Mouse (Mus musculus) embryonic facial prominence, embryonic 14.5 days (tissue): ENCODE measurements around the gene Meis2. TPM values are rescaled to one million over a fixed set of nuclear protein-coding genes. Genes with fewer than 3 reads are reported as not detected.

Source experiments
- ATAC-seq: fragments of 200-750 bp; cut with Nextera tagmentation; 2 replicates; pipeline ENCODE4 v1.8.0; 2017; ENCODE audit warnings: low read depth, moderate number of reproducible peaks, moderate TSS enrichment
- DNase-seq: peaks from one replicate; pipeline ENCODE4 v3.0.0-alpha.2; 2015; ENCODE audit warnings: low spot score
- H3K27ac ChIP-seq: fragments of 300-500 bp; sonication (generic); replicated peaks from 2 replicates; pipeline ENCODE4 v1.5.1; 2014; ENCODE audit warnings: low read depth, mild to moderate bottlenecking, low read length, moderate library complexity
- H3K27me3 ChIP-seq: fragments of 300-500 bp; sonication (generic); replicated peaks from 2 replicates; pipeline ENCODE4 v1.6.1; 2014; ENCODE audit warnings: low read length; ENCODE audit not compliant: control insufficient read depth, insufficient read depth
- H3K36me3 ChIP-seq: fragments of 300-500 bp; sonication (generic); 2 replicates; pipeline ENCODE4 v1.6.1; 2014; ENCODE audit warnings: low read length, mixed read lengths; ENCODE audit not compliant: control insufficient read depth, insufficient read depth
- H3K4me1 ChIP-seq: fragments of 300-500 bp; sonication (generic); 2 replicates; pipeline ENCODE4 v1.6.1; 2014; ENCODE audit warnings: antibody characterized with exemption, low read length; ENCODE audit not compliant: control insufficient read depth, insufficient read depth
- H3K4me2 ChIP-seq: fragments of 300-500 bp; sonication (generic); 2 replicates; pipeline ENCODE4 v1.6.1; 2014; ENCODE audit warnings: low read depth, mild to moderate bottlenecking, low read length, moderate library complexity, mixed read lengths
- H3K4me3 ChIP-seq: fragments of 300-500 bp; sonication (generic); 2 replicates; pipeline ENCODE4 v1.5.1; 2014; ENCODE audit warnings: low read depth, mild to moderate bottlenecking, low read length
- H3K9ac ChIP-seq: fragments of 300-500 bp; sonication (generic); 2 replicates; pipeline ENCODE4 v1.6.1; 2014; ENCODE audit warnings: low read depth, mild to moderate bottlenecking, low read length, moderate library complexity, mixed read lengths
- H3K9me3 ChIP-seq: fragments of 300-500 bp; sonication (generic); 2 replicates; pipeline ENCODE4 v1.6.1; 2016; ENCODE audit warnings: low read length; ENCODE audit not compliant: control insufficient read depth
- WGBS: fragments of 180-500 bp; shearing (Covaris S2); extraction: QIAGEN DNeasy Blood & Tissue Kit; methylation state at CpG from one replicate; pipeline ENCODE4 v1.1.7; 2014; 5-methylcytosine and 5-hydroxymethylcytosine counted together
- polyA plus RNA-seq: library from polyadenylated mRNA; unstranded; fragments of >200 nt; fragmentation: Nextera tagmentation; extraction: Ambion mirVana; gene quantifications from 2 replicates; pipeline ENCODE4 v1.2.1, GENCODE M21; 2014

Meis2 gene
- polyA plus RNA-seq, 1 experiment from 2014 or later: 30.4 TPM

GRCm38 (mm10) chr2:116018781-116019465, 46.7 kb downstream of the Meis2 start:
- no peaks in the 10 kb centered on the region for H3K27me3 ChIP-seq
- DNase-seq (peak; percentile 22), ATAC-seq (no peak)
- whole genome bisulfite sequencing: 52% methylated on average over 10 of the region's 10 CpGs
- no peak overlapping the region for H3K9ac ChIP-seq
- no peak overlapping the region for H3K4me2 ChIP-seq
- H3K36me3 ChIP-seq: no peaks in the 10 kb centered on the region
- peaks cover 21% of the 10 kb centered on the region for H3K4me1 ChIP-seq
- no peak overlapping the region for H3K4me3 ChIP-seq
- no peak overlapping the region for H3K27ac ChIP-seq
- no peaks in the 10 kb centered on the region for H3K9me3 ChIP-seq

DNA sequence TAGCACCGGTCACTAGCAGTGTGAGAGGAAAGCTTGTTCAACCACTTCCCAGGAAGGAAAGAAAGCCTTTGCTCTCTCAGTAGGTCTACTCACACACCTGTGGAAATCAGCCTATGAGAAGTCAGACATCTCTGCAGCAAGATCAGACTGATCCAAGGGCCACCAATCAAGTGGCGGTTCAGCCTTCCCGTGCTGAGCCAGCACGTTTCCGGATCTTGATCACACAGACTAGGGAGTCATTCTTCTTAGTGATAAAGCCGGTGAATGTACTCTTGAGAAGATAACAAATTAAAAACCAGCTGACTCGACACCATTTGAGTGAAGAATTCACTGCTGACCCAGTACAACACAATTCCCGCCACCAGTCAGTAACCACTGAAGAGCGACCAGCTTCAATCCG, 50.1 kb downstream of the Meis2 start:
- no peak overlapping the region for H3K4me3 ChIP-seq
- H3K36me3 ChIP-seq: 0 out of 2 replicates have a peak, but pooled peaks cover 3% of the 10 kb centered on the region
- 86% methylated on average over 10 of the region's 10 CpGs for WGBS
- no peaks in the 10 kb centered on the region for H3K9me3 ChIP-seq
- no peak overlapping the region for H3K9ac ChIP-seq
- no peaks in the 10 kb centered on the region for H3K27me3 ChIP-seq
- H3K27ac ChIP-seq: no peak overlapping the region
- peaks cover 12% of the 10 kb centered on the region for H3K4me1 ChIP-seq
- DNase-seq (no peak), ATAC-seq (no peak)
- H3K4me2 ChIP-seq: no peak overlapping the region

GRCm38 (mm10) chr2:116010469-116010868, 55.2 kb downstream of the Meis2 start:
- H3K4me3 ChIP-seq: no peak overlapping the region
- DNase-seq: no peak
- no peak overlapping the region for H3K27ac ChIP-seq
- 0 out of 2 replicates have a peak, but pooled peaks cover 3% of the 10 kb centered on the region for H3K36me3 ChIP-seq
- WGBS: 21% methylated on average over 6 of the region's 6 CpGs
- peaks cover 10% of the 10 kb centered on the region for H3K4me1 ChIP-seq
- no peaks in the 10 kb centered on the region for H3K9me3 ChIP-seq
- H3K9ac ChIP-seq: no peak overlapping the region
- no peak for ATAC-seq
- no peaks in the 10 kb centered on the region for H3K27me3 ChIP-seq
- no peak overlapping the region for H3K4me2 ChIP-seq

DNA sequence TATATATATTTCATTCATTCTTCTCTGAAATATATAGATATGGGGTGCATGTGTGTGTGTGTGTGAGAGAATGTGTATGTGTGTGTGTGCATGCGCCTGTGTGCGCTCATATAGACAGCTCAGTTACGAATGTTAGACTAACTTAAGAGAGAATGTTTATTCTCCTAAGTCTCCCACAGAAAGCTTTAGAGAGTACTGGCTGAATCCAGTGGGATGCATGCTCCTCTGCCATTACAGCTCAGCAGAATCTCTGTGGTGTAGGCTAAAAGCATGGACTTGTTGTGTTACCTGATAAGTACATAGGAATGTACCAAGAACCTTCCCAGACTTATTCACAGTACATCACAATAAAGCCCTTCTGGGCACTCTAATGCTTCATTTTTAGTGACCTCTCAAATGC, 55.6 kb downstream of the Meis2 start:
- WGBS: 85% methylated on average over 3 of the region's 3 CpGs
- DNase-seq (no peak), ATAC-seq (no peak)
- Histone ChIP-seq H3K27ac (no peak overlapping the region), H3K9ac (no peak overlapping the region), H3K36me3 (0 out of 2 replicates have a peak, but pooled peaks cover 3% of the 10 kb centered on the region), H3K27me3 (no peaks in the 10 kb centered on the region), H3K9me3 (no peaks in the 10 kb centered on the region), H3K4me3 (no peak overlapping the region), H3K4me1 (peaks cover 10% of the 10 kb centered on the region), H3K4me2 (no peak overlapping the region)

- DNase-seq (no peak), ATAC-seq (no peak)
- Histone ChIP-seq H3K4me2 (peak overlapping the region; percentile 49), H3K4me3 (peak overlapping the region; percentile 24), H3K27ac (no peak overlapping the region), H3K4me1 (peaks cover 10% of the 10 kb centered on the region), H3K9me3 (no peaks in the 10 kb centered on the region), H3K27me3 (no peaks in the 10 kb centered on the region), H3K9ac (peak overlapping the region; percentile 43), H3K36me3 (0 out of 2 replicates have a peak, but pooled peaks cover 3% of the 10 kb centered on the region)
- 33% methylated on average over 20 of the region's 20 CpGs for WGBS
Measured at GRCm38 (mm10) chr2:116009097-116009970, 56.3 kb downstream of the Meis2 start.

DNA sequence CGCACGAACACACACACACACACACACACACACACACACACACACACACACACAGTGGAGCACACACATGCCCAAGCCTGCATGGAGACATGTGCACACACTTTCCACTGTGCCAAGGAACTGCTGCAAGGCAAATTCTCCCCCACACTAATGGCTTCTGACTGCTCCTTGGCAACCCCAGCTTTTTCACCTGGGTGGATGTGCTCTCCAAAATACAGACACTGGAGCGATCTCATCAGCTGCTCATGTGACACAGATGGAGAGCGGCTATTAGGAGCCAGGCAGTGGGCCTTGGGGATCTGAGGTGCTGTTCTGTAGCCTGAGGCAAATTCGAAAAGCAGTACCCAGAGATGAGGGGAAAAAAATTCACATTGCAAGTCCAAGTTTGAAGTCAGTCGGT, 63.3 kb downstream of the Meis2 start:
- H3K4me1 ChIP-seq: peaks cover 18% of the 10 kb centered on the region
- 39% methylated on average over 6 of the region's 6 CpGs for WGBS
- H3K9ac ChIP-seq: no peak overlapping the region
- H3K9me3 ChIP-seq: no peaks in the 10 kb centered on the region
- H3K27me3 ChIP-seq: no peaks in the 10 kb centered on the region
- H3K4me2 ChIP-seq: no peak overlapping the region
- H3K27ac ChIP-seq: no peak overlapping the region
- H3K4me3 ChIP-seq: no peak overlapping the region
- ATAC-seq (peak; percentile 45; the same call in 1 of the 2 replicates), DNase-seq (peak; percentile 53)
- peaks cover 16% of the 10 kb centered on the region; the same call in 1 of the 2 replicates for H3K36me3 ChIP-seq

- no peaks in the 10 kb centered on the region for H3K9me3 ChIP-seq
- WGBS: 23% methylated on average over 6 of the region's 6 CpGs
- H3K36me3 ChIP-seq: peaks cover 16% of the 10 kb centered on the region; the same call in 1 of the 2 replicates
- DNase-seq (peak; percentile 32), ATAC-seq (no peak)
- no peak overlapping the region for H3K4me2 ChIP-seq
- no peak overlapping the region for H3K4me3 ChIP-seq
- H3K27me3 ChIP-seq: no peaks in the 10 kb centered on the region
- no peak overlapping the region for H3K9ac ChIP-seq
- H3K4me1 ChIP-seq: peaks cover 22% of the 10 kb centered on the region
- 0 out of 2 replicates have a peak overlapping the region, but pooled peaks have one; percentile 15 for H3K27ac ChIP-seq
Measured at GRCm38 (mm10) chr2:116001352-116002138, 64.1 kb downstream of the Meis2 start.

GRCm38 (mm10) chr2:116000514-116000913, 65.1 kb downstream of the Meis2 start:
- Histone ChIP-seq H3K4me1 (peaks cover 22% of the 10 kb centered on the region), H3K9me3 (no peaks in the 10 kb centered on the region), H3K27me3 (no peaks in the 10 kb centered on the region), H3K4me3 (no peak overlapping the region), H3K36me3 (peaks cover 16% of the 10 kb centered on the region; the same call in 1 of the 2 replicates), H3K27ac (no peak overlapping the region), H3K4me2 (no peak overlapping the region), H3K9ac (no peak overlapping the region)
- DNase-seq (no peak), ATAC-seq (no peak)
- WGBS: 88% methylated on average over 5 of the region's 5 CpGs
